Mouse (Mus musculus): Measurements from ENCODE around the gene Stpg4.
A peak's percentile ranks its signal among the peaks of the same experiment; 100 is the strongest.

Gene Stpg4

DNA sequence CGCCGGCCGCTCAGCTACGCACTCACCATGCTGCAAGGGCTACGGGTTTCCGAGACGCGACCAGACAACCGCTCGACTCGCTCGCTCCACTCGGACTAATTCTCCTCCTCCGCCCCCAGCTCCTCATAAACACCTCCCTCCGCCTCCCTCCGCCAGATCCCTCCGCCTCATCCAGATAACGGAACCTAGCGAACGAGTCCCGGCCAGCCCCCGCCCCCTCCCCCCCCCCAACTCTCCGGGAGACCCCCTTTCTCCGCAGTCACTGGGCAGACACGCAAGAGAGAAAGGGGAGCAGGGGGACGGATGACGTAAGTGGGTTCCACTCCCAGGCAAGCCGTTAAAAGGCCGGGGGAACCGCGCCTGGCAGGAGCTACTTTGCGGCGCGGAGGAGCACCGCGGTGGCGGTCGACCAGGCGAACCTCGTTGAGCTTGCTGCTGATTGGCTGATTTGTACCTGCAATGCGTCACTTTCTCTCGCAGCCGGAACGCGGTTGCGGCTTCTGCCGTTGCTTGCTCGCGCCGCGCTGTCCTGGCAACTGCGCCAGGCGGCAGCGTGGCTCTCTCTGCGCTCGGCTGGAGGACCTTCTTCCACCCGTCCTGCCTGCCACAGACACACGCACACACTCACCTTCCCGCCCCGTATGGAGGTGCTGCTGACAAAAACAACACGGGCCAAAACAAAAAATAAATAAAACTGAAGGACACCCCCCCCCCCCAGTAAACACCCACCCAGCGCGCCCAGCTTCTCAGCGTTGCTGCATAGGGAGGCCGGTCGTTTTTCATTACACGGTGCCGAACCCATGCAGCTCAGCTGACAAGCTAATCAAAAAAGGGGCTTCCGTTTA is 19.4 kb upstream of the Stpg4 start, which contains the start of gene Calm2:
Gene Calm2, minus strand, starts transcription at position 169 of the 845 bp plus-strand sequence.
- peak; percentile 99 for DNase-seq

- DNase-seq = peak; percentile 86
These were observed 18.6 kb upstream of the Stpg4 start for GRCm38 (mm10) chr17:87445917-87446766.

DNA sequence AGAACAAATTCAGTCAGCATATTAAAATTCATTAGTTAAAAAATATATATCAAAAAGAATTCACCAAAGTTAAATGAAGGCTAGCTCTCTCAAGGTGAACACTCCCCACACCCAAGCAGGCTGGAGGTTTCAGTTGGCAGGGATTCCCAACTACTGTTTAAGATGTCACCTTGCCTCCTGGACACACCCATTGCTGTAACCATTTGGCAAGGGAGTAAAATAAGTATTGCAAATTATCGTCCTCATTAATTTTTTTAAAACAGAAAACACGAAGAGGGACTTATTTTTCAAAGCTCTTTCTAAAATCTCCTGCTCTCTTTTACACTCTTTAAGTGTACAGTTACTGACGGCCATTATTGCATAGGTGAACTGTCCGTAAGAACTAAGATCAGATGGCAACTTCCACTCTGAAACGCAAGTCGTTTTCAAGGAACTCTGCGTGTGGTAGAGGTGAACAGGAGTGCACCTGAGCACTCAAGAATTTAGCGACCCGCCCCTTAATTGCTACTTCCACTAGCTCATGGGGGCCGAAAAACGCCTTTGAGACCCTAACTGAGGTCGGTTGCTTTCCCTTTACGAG is 17.9 kb upstream of the Stpg4 start:
- peak; percentile 38 for DNase-seq

- DNase-seq = no peak
These were observed 17.2 kb upstream of the Stpg4 start for GRCm38 (mm10) chr17:87444763-87445162.

DNA sequence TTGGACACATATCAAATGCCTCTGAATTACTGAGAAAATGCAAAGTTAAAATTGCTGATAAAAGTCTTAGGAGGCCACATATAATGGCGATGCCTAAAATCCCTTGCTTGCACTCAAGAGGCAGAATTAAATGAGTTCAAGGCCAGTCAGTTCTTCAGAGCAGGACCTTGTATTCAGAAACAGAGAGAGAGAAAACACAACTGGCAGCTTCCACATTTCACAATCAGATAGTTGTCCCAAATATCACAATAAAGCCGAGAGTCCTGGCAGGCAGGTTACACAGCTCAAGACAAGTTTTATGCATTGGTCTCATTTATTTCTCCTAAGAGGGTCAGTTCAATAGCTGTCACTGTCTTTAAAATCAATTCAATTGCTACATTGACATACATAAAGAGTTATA is 14.0 kb upstream of the Stpg4 start:
- no peak for DNase-seq

DNA sequence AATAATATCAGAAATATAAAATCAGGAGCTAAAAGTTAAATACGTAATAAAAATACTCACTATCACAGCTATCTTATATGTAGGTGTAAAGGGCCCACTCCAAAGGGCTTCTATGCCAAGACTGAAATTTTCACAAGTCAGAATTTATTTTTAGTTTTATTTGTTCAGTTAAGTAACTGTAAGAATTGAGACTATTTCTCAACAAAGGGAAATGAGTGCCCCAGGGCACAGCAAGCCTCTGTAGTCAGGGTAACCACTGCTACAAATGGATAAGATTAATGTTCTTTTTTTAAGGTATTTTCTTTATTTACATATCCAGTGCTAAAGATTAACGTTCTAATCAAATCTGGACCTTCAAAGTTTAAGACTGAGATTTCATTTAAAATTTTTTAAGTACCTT is 11.9 kb upstream of the Stpg4 start:
- DNase-seq = no peak

GRCm38 (mm10) chr17:87433929-87434328 is 6.4 kb upstream of the Stpg4 start:
- DNase-seq = no peak

DNA sequence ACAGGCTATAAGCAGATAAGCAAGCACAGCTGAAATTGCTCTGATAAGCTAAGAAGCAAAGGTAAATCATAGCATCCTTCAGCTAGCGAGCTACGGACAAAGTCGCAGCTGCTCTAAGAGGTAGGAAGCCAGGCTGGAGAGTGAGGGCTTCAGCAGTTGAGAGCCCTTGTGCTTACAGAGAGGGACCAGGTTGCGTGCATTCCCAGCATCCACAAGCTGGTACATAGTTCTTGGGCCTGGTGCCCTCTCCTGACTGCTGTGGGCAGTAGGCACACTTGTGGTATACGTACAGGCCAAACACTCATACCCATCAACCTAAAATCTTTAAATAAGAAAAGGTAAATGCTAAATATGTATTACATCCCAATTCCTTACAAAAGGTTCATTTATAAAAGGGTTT is 5.2 kb upstream of the Stpg4 start:
- no peak for DNase-seq

DNA sequence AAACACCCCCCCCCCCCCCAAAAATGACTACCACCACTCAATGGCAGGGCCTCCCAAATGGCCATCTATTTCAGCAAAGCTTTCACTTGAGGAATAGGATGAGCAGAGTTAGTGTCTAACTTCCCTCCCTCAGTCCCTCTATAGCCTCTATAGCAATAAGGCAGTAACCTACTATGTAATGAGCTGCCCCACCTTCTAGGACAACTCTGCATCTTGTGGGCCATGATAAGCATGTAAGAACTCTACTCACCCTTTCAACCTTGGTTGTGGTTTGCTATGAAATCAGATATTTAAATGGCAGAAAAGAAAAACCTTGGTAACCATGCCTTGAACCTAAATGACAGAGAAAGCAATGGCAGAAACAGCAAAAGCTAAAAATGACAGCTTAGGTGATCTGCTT is 4.8 kb upstream of the Stpg4 start:
- DNase-seq = no peak

DNA sequence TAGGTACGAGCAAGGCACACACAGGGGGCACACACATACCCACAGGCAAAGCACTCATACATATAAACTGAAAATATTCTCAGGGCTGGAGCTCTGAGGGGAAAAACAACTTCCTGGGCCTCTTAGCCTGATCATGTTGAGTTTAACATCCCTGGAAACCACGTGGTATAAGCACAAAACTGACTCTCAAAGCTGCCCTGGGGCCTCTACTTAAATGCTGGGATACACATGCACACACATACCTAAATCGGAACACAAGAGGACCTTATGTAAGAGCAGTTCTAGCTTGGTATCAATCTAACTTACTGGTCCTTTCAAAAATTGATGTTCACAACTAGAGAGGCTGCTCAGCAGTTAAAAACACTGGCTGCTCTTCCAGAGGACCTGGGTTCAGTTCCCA is 1.9 kb upstream of the Stpg4 start:
- DNase-seq = no peak

- no peak for DNase-seq
These were observed 9.5 kb downstream of the Stpg4 start for GRCm38 (mm10) chr17:87418082-87418481.

DNA sequence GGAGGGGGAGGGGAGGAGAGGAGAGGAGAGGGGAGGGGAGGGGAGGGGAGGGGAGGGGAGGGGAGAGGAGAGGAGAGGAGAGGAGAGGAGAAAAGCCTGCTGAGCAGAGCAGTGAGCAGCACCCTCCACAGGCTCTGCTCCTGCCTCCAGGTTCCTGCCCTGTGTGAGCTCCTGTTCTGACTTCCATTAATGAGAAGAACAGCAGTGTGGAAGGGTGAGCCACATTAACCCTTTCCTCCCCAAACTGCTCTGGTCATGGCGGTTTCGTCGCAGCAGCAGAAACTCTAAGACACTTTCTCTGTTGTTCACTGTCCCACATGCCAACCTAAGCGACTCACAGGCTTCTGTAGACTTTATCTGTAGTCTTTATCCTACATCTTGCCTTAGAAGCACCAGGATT is 20.9 kb downstream of the Stpg4 start:
- no peak for DNase-seq

- DNase-seq = no peak
These were observed 22.0 kb downstream of the Stpg4 start for GRCm38 (mm10) chr17:87405576-87405975.

DNA sequence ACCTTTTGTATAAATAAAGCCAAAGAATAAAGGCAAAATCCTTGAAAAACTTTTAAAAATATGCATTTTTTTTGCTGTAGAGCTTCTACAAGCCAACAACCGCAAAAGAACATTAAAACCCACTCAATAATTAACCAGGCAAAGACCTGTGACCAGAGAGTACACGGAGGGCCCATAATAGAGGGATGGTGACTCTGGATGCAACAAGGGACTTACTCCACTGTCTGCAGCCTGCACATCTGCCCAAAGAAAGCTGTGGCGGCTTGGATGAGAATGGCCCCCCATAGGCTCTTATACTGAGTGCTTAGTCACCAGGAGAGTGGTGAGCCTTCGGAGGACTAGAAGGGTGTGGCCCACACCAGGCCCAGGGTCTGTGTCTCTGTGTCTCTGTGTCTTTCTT is 24.1 kb downstream of the Stpg4 start:
- DNase-seq = no peak

- DNase-seq = no peak
These were observed 25.1 kb downstream of the Stpg4 start for GRCm38 (mm10) chr17:87402444-87402843.

- DNase-seq = no peak
These were observed 30.5 kb downstream of the Stpg4 start for GRCm38 (mm10) chr17:87397088-87397487.

DNA sequence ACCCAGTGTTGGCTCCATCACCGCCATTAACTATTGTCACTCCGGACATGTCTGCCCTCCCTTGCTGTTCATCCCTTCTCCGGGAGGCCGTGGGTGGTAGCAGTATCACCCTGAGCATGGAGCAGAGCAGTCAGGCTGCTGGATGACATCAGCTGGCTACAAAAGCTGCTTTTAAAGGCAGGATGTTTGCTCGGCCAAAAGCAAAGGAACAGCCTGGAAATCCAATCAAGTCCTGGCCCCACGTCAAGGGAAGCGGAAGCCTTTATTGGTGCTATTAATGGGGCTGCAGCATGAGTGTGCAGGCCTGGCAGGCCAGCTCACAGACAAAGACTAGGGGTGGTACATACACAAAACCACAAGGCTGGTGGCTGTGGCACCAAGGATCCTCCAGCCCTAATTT is 36.3 kb downstream of the Stpg4 start:
- peak; percentile 68 for DNase-seq

DNA sequence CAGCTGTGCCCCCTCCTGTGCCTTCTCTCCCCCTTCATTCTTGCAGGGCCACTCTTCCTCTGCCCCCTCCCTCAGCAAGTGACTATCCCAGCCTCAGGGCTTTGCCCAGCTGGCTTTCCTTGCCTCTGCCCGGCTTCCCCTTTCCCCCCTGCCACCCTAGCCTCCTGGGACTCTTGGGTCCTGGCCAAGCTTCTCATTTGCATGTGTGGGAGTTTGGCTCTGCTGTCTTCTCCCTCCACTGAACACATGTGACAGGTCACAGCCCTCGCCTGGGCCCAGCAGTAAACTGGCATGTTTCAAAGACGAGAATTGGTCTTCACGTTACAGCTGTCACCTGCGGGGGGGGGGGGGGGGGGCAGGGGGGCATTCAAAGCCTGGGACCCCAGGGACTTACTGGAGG is 40.5 kb downstream of the Stpg4 start:
- DNase-seq = peak; percentile 78

DNA sequence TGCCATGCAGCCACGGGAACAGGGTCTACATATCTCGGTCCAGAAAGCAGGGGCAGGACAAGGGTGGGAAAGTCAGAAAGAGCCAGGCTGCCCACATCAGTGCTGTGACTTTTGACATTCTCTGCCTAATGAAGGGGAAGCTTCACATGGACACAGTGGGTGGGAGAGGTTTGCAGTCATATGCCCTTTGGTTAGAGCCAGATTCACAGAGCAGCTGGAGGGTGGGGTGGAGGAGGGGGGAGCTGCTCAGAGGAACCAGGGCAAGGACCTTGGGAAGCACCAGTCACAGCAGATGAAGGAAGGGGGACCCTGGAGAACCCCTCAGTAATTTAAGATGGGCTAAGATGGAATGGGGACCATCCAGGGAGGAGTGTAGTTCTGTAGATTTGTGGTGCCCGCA is 41.7 kb downstream of the Stpg4 start:
- no peak for DNase-seq

- no peak for DNase-seq
These were observed 46.9 kb downstream of the Stpg4 start for GRCm38 (mm10) chr17:87380681-87381080.

DNA sequence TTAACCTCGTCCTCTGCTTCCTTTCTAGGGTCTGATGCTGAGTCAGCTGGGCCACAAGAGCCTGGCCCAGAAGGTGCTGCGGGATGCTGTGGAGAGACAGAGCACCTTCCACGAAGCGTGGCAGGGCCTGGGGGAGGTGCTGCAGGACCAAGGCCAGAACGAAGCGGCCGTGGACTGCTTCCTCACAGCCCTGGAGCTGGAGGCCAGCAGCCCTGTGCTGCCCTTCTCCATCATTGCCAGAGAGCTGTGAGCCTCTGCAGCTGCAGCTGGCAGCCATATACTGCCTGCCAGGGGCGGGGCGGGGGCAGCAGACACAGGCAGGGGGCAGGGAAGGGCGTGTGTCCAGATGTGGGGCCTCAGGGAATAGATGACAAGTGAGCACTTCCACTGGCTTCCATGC is 47.7 kb downstream of the Stpg4 start:
- DNase-seq = no peak

DNA sequence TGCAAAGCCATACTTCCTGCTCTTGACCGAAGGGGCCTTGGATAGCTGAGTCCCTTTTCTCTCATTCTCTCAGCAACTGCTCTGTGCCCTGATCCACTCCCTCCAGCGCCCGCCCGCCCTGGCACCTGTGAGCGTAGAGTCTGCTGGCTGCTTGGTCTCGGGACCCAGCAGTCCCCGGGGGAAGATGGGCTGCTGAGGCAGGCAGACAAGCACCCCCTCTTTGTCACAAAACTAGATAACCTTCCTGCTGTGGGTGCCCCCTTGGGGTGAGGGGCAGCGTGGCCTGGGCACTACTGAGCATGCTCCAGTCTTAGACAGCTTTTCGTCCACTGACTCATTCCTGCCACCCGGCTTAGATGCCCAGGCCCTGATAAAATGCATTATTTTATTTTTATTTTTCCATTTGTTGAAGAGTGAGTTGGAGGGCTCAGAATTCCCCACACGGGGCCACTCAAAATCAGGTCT is 48.3 kb downstream of the Stpg4 start:
- DNase-seq = no peak

GRCm38 (mm10) chr17:87378354-87379159 is 49.0 kb downstream of the Stpg4 start:
- DNase-seq = peak; percentile 57

All from kidney, postnatal 10 days (tissue).